Mouse (Mus musculus): ENCODE data around the gene Cox6b2.

Cox6b2 gene

DNA sequence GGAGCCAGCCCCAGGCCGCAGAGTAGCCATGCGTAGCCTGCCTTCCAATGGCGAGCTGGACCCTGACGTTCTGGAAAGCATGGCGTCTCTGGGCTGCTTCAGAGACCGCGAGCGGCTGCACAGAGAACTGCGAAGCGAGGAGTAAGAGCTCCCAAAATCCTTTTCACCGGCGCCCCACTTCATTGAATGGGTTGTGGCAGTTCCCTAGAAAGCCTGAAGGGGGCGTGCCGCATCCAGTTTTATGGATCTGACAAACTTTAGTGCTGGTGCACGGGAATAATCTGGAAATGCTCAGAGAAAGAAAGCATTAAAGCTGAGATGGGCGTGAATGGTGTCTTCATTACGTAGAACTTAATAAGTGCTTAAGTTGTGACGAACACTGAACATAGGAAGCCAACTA lies 47.8 kb downstream of the Cox6b2 start:
- peak; percentile 23 for DNase-seq

DNA sequence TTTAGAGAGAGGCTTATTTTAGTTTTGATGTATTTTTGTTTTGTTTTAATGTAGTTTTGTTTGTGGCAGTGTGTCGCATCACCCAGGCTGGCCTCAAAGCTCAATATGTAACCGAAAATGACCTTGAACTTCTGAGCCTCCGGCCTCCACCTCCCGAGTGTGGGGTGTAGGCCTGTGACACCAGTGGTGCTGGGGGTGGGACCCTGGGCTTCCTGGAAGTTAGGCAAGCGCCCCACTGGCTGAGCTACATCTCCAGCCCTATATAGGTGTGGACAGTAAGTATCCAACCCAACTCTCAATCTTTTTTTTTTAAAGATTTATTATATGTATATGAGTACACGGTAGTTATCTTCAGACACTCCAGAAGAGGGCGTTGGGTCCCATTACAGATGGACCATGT lies 49.7 kb downstream of the Cox6b2 start:
- DNase-seq: no peak

DNA sequence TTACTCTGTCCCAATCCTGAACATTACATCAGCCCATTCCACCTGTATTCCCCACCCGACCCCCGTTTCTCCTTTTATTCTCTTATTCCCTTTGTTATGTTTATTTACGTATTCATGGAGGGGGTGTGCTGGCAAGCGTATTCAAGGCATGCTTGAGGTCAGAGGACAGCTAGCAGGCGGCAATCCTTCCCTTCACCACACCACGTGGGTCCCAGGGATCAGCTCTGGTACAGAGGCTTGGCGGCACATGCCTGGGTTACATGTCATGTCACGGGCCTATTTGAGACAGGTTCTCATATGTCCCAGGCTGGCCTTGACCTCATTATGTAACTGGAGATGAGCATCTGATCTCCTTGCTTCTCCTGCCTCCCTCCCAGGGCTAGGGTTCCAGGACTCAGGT lies 50.6 kb downstream of the Cox6b2 start:
- no peak for DNase-seq

All from right cerebral cortex, adult 18-20 months (tissue).